Mouse (Mus musculus) forebrain, embryonic 15.5 days (tissue): Measurements from ENCODE around the gene Neurod1. TPM values are rescaled to one million over a fixed set of nuclear protein-coding genes. Genes with fewer than 3 reads are reported as not detected.

ENCODE experiments used
- ATAC-seq: fragments of 200-750 bp; cut with Nextera tagmentation; replicated peaks from 2 replicates; pipeline ENCODE4 v1.8.0; 2017; ENCODE audit warnings: mild to moderate bottlenecking, moderate TSS enrichment, moderate library complexity
- H3K27ac ChIP-seq: fragments of 300-500 bp; sonication (generic); replicated peaks from 2 replicates; pipeline ENCODE4 v1.5.1; 2015; ENCODE audit warnings: mild to moderate bottlenecking, inconsistent platforms
- H3K27me3 ChIP-seq: fragments of 300-500 bp; sonication (generic); 2 replicates; pipeline ENCODE4 v1.6.1; 2015; ENCODE audit warnings: inconsistent platforms
- H3K36me3 ChIP-seq: fragments of 300-500 bp; sonication (generic); 2 replicates; pipeline ENCODE4 v1.6.1; 2015; ENCODE audit warnings: mild to moderate bottlenecking, inconsistent platforms
- H3K4me1 ChIP-seq: fragments of 300-500 bp; sonication (generic); 2 replicates; pipeline ENCODE4 v1.6.1; 2015; ENCODE audit warnings: inconsistent platforms
- H3K4me2 ChIP-seq: fragments of 300-500 bp; sonication (generic); replicated peaks from 2 replicates; pipeline ENCODE4 v1.6.1; 2015; ENCODE audit warnings: mild to moderate bottlenecking, inconsistent platforms
- H3K4me3 ChIP-seq: fragments of 300-500 bp; sonication (generic); 2 replicates; pipeline ENCODE4 v1.5.1; 2015; ENCODE audit warnings: mild to moderate bottlenecking, inconsistent platforms
- H3K9ac ChIP-seq: fragments of 300-500 bp; sonication (generic); replicated peaks from 2 replicates; pipeline ENCODE4 v1.6.1; 2015; ENCODE audit warnings: mild to moderate bottlenecking, inconsistent platforms
- H3K9me3 ChIP-seq: fragments of 300-500 bp; sonication (generic); 2 replicates; pipeline ENCODE4 v1.6.1; 2016; ENCODE audit warnings: inconsistent platforms
- WGBS: fragments of 180-500 bp; shearing (Covaris S2); methylation state at CpG from one replicate; pipeline ENCODE4 v1.1.7; 2015; ENCODE audit warnings: mixed read lengths; 5-methylcytosine and 5-hydroxymethylcytosine counted together
- polyA plus RNA-seq: library from polyadenylated mRNA; unstranded; fragments of >200 nt; fragmentation: Nextera tagmentation; extraction: Ambion mirVana; gene quantifications from 2 replicates; pipeline ENCODE4 v1.2.1, GENCODE M21; 2015

Gene Neurod1
- polyA plus RNA-seq, 1 experiment from 2014 or later, result 72.5 TPM

DNA sequence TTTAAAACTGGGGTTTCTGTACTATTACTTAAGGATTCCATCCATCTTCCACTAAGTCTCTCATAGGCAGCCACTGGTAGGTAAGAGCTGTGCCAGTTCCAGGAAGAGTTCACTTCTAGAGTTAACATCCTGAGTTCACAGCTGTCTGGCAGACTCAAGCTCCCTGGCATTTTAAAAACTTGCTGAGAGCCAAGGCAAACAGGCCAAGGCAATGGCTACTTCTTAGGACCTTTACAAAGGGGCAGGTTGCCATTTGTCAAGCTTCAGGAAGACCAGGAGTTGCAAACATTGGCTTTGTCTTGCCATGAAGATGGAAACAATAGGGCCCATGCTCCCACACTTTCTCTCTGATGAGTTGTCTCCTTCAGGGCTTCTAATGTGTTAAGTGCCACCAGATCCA is 26.5 kb downstream of the Neurod1 start:
- Histone ChIP-seq H3K27me3 (peaks cover 20% of the 10 kb centered on the region), H3K4me1 (peaks cover 8% of the 10 kb centered on the region), H3K9ac (no peak overlapping the region), H3K27ac (no peak overlapping the region), H3K9me3 (no peaks in the 10 kb centered on the region), H3K36me3 (no peaks in the 10 kb centered on the region), H3K4me2 (no peak overlapping the region), H3K4me3 (no peak overlapping the region)
- no peak for ATAC-seq

DNA sequence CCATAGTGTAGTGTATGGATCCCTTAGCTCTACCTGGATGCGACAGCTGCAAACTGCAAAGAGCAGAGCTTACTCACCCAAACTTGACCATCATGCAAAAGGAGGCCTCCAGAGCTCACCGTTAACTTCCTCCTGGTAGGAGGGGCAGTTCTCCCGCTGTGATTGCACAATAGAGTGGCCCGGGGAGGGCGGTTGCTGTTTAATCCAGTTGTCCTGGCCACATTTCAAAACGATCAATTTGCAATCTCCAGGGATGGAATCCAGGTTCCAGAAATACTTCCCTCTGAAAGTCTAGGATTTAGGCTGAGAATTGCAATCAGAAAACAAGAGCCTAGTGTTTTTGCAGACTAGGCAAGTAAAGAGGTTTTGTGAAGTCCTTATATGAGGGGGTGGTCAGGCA is 26.9 kb downstream of the Neurod1 start:
- Histone ChIP-seq H3K4me1 (peaks cover 8% of the 10 kb centered on the region), H3K36me3 (no peaks in the 10 kb centered on the region), H3K4me3 (no peak overlapping the region), H3K9me3 (no peaks in the 10 kb centered on the region), H3K9ac (no peak overlapping the region), H3K27ac (no peak overlapping the region), H3K27me3 (peaks cover 20% of the 10 kb centered on the region), H3K4me2 (no peak overlapping the region)
- ATAC-seq, result no peak
- 10% methylated on average over 6 of the region's 6 CpGs for WGBS

DNA sequence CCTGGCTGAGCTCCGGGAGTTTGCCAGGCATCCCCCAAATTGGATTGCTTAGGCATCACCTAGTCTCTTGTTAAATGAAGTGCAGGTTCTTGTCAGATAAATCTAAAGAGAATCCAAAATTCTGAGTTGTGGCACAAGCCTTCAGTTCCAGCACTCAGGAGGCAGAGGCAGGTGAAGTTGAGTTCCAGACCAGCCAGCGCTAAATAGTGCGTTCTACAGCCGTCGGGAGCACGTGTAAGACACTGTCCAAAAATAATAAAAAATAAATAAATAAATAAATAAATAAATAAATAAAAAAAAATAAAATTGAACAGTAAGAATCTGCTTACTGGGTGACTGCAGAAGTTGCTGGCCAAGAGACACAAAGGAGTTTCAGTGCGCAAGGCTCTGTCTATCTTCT is 27.4 kb downstream of the Neurod1 start:
- peaks cover 8% of the 10 kb centered on the region for H3K4me1 ChIP-seq
- H3K9ac ChIP-seq, result peak overlapping the region; percentile 22
- H3K9me3 ChIP-seq, result no peaks in the 10 kb centered on the region
- H3K27me3 ChIP-seq, result peaks cover 20% of the 10 kb centered on the region
- peak overlapping the region; percentile 74 for H3K4me2 ChIP-seq
- 0 out of 2 replicates have a peak, but pooled peaks have one; percentile 23 for ATAC-seq
- no peak overlapping the region for H3K27ac ChIP-seq
- no peaks in the 10 kb centered on the region for H3K36me3 ChIP-seq
- 16% methylated on average over 7 of the region's 7 CpGs for WGBS
- H3K4me3 ChIP-seq, result peak overlapping the region; percentile 37

DNA sequence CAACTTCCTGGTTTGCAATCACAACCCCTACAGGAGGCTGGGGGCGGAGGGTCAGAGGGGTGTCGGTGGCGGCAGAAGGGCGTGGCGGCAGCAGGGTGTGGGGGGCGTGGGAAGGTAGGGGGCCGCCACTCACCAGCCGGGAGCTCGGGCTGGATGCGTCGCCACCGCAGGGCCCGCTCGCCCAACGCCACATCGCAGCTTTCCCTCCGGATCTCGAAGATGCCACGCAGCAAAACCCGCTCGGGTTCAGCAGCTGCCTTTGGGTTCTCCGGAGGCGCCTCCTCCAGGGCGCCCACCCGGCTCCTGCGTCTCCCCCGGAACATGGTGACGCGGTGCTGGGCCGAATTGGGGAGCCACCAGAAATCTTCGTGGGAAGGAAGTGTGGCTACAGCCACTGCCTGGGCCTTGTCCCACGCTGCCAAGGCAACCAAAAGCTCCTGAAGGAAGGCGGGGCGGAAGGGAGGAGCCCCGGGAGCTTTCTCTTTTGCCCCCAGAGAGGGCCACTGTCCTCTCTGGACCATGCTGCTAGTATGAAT is 27.9 kb downstream of the Neurod1 start:
- no peaks in the 10 kb centered on the region for H3K9me3 ChIP-seq
- peaks cover 20% of the 10 kb centered on the region for H3K27me3 ChIP-seq
- peak overlapping the region; percentile 37 for H3K4me3 ChIP-seq
- H3K9ac ChIP-seq, result peak overlapping the region; percentile 22
- ATAC-seq, result peak; percentile 60
- H3K4me1 ChIP-seq, result peaks cover 8% of the 10 kb centered on the region
- 1% methylated on average over 35 of the region's 35 CpGs for WGBS
- H3K36me3 ChIP-seq, result no peaks in the 10 kb centered on the region
- peak overlapping the region; percentile 74 for H3K4me2 ChIP-seq
- no peak overlapping the region for H3K27ac ChIP-seq

DNA sequence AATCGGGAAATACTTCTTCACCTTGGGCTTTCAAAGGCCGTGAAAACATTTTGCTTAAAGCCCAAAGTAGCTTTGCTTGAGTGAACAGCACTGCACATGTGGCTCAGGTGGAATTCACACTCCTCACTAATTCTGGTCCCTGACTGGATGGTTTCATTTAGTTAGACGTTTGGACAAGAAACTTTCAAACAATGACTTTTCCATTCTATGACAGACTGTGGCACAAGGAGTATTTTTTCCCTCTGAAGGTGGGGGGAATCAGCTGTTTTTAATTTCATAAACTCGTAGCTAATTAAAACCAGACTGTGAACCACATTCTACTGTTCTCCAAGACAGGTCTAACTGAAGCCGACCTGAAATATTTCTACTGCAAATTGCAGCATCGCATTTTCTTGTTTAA is 28.5 kb downstream of the Neurod1 start:
- H3K4me2 ChIP-seq, result no peak overlapping the region
- peaks cover 20% of the 10 kb centered on the region for H3K27me3 ChIP-seq
- no peaks in the 10 kb centered on the region for H3K36me3 ChIP-seq
- no peak overlapping the region for H3K27ac ChIP-seq
- ATAC-seq, result no peak
- H3K9ac ChIP-seq, result no peak overlapping the region
- H3K4me1 ChIP-seq, result peaks cover 8% of the 10 kb centered on the region
- no peak overlapping the region for H3K4me3 ChIP-seq
- no peaks in the 10 kb centered on the region for H3K9me3 ChIP-seq
- WGBS, result 23% methylated on average over 6 of the region's 6 CpGs

DNA sequence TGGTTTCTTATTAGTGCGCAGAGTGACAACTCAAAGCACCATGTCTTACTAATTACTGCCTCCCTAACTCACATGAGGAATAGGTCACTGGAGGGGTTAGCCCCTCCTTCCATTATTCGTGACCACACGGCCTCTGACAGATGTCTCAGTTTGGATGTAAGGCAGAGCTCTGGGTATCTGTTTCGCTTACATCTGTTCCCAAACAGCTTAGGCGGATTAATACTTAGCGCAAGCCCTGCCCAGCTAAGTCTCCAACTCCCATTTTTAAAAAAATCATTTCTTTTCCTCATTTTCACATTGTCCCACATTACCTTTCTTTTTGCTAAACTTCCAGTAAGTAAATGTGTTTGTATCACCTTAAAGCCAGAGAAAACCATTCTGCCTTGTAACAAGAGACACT is 34.9 kb downstream of the Neurod1 start:
- ATAC-seq, result no peak
- Histone ChIP-seq H3K4me1 (no peaks in the 10 kb centered on the region), H3K9ac (no peak overlapping the region), H3K27me3 (no peaks in the 10 kb centered on the region), H3K36me3 (no peaks in the 10 kb centered on the region), H3K27ac (no peak overlapping the region), H3K4me2 (no peak overlapping the region), H3K9me3 (no peaks in the 10 kb centered on the region), H3K4me3 (no peak overlapping the region)
- 39% methylated on average over 6 of the region's 6 CpGs for WGBS

DNA sequence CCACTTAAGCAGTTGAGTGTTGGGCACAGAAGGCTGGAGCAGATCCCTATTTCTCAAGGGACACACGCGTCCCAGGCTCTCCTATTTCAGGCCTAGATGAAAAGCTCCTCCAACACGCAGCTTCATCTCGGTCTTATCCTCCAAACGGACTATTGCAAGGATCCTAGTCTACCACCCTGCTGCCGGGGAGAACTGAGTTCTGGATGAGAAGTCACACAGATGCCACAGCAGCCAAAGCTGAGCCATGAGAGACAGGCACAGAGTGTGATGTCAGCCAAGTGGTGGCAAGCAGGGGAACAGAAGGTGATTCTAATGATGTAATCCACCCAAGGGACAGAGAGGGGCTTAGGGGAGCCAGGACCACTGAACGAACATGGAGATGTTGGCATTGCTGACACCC is 42.0 kb downstream of the Neurod1 start:
- 76% methylated on average over 7 of the region's 7 CpGs for WGBS
- H3K36me3 ChIP-seq, result no peaks in the 10 kb centered on the region
- no peak overlapping the region for H3K9ac ChIP-seq
- H3K9me3 ChIP-seq, result no peaks in the 10 kb centered on the region
- no peak for ATAC-seq
- H3K4me1 ChIP-seq, result no peaks in the 10 kb centered on the region
- H3K4me3 ChIP-seq, result no peak overlapping the region
- no peak overlapping the region for H3K27ac ChIP-seq
- no peaks in the 10 kb centered on the region for H3K27me3 ChIP-seq
- no peak overlapping the region for H3K4me2 ChIP-seq

DNA sequence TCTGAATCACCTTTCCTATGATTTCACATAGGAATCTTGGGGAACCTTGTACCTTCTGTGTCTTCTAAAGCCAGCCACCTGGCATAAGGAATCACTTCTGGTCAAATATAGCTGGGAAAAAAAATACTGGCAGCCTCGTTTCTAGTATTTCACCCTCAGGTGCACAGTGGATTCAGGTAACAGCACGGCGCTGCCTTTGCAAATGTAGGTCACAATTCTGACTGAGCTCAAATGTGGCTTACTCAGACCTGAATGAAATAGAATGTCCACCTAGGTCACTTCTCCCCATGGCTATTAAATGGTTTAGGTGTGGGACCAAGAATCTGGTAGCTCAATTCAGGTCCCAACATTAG is 45.7 kb downstream of the Neurod1 start:
- Histone ChIP-seq H3K4me1 (no peaks in the 10 kb centered on the region), H3K27ac (no peak overlapping the region), H3K9me3 (no peaks in the 10 kb centered on the region), H3K27me3 (no peaks in the 10 kb centered on the region), H3K36me3 (no peaks in the 10 kb centered on the region), H3K4me3 (no peak overlapping the region), H3K4me2 (no peak overlapping the region), H3K9ac (no peak overlapping the region)
- WGBS, result 89% methylated on average over 3 of the region's 3 CpGs
- ATAC-seq, result no peak

DNA sequence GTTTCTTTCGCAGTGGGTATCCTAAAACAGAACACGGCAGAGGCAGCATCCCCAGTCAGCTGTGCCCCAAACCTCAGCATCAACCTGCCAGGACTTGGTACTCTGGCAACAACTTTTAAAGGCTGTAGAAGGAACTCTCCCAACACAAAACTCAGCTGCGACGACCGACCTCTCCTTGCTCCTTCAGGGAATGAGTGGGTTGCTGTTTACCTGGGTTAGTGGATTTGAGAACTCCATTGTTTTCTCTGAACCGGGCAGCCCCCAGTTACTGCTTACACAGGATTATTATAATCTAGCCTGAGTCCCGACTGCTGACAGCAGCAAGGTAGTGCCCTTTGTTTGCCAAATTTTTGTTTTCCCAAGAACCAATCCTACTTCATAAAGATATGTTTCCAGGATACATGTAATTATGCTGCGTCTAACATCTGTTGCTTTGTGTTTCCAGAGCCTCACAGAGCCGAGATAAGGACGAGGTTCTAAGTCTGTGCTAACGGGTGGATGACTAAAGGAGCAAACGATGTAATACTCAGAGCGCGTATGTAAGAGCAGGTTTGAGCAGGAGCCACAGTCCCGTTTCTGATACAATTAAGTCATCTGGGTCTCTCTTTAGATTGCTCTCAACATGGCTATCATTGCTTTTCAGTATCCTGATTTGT is 46.2 kb downstream of the Neurod1 start:
- Histone ChIP-seq H3K9ac (no peak overlapping the region), H3K9me3 (no peaks in the 10 kb centered on the region), H3K4me2 (no peak overlapping the region), H3K36me3 (no peaks in the 10 kb centered on the region), H3K4me1 (no peaks in the 10 kb centered on the region), H3K27ac (no peak overlapping the region), H3K27me3 (no peaks in the 10 kb centered on the region), H3K4me3 (no peak overlapping the region)
- no peak for ATAC-seq
- 43% methylated on average over 15 of the region's 15 CpGs for WGBS

DNA sequence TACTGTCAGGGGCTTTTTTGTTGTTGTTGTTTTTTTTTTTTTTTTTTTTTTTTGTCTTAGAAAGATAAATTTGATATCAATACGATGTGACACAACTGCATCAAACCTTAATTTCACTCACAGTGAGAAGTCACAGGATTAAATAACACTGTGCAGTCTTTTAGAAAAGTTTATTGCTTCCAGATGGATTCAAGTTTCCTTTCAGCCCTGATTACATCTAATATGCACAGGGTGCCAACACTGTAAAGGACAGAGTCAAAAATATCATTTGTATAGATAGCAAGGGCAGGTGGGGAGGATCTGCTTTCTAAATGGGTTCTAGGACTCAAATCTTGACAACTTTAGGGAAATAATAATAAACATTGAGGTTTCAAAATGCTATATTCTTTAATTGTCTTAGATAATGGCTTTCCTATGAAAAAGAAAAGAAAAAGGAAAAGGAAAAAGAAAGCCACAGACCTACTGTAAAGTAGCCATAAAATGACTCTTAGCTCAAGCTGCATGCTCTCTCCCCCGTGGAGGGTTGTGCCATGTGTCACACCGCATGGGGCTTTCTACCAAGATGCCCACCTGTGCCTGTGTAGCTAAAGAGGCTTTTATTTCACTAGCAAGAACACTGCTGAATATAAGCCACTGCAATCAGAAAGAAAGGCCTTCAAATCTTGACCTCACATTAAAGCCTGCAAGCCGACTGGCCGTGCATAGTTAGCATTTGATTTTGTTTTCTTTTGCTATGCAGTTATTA is 50.7 kb downstream of the Neurod1 start:
- Histone ChIP-seq H3K4me3 (no peak overlapping the region), H3K9ac (no peak overlapping the region), H3K4me2 (no peak overlapping the region), H3K27ac (no peak overlapping the region), H3K9me3 (no peaks in the 10 kb centered on the region), H3K4me1 (no peaks in the 10 kb centered on the region), H3K27me3 (no peaks in the 10 kb centered on the region), H3K36me3 (no peaks in the 10 kb centered on the region)
- WGBS, result 75% methylated on average over 5 of the region's 5 CpGs
- ATAC-seq, result no peak
